Mouse (Mus musculus): ENCODE data around the gene Gcn1l1.
"Not testable (repeated sequence)": the region's sequence is repeated elsewhere in the genome, so short reads cannot be mapped to it uniquely, and the experiment has no call there.

The Gcn1l1 gene

DNA sequence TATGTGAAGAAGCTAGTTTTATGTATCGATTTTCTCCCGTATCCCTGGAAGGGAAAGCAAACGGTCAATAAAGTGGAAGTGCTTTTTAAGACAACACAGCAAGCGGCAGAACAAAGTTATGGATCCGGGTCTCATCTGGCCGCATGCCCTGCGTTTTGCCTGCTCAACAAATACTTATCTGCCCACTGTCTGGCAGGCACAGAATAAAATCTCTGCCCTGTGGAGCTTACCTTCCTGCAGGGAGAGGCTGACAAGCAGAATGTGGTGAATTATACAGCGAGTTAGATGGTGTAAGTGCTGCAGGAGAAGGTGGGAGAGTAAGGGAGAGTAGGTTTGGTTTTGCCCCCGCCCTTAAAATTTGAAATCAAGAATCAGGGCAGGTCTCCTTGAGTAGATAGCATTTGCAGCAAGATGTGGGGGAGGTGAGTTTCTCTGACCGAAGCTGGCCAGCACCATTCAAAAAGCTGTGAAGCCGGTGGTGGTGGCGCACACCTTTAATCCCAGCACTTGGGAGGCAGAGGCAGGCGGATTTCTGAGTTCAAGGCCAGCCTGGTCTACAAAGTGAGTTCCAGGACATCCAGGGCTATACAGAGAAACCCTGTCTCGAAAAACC lies 6.8 kb upstream of the Gcn1l1 start:
- no peak for DNase-seq (ENCODE audit: low read depth in 2 of 2, low spot score in 2 of 2)

- DNase-seq (ENCODE audit: low read depth in 2 of 2, low spot score in 2 of 2), result peak; percentile 99 to 100
Observed at GRCm38 (mm10) chr5:115559237-115560101, 5.6 kb upstream of the Gcn1l1 start, which contains the start of gene Rplp0. TSS of gene Rplp0 (plus strand) at chr5:115559467.

- no peak for DNase-seq (ENCODE audit: low read depth in 2 of 2, low spot score in 2 of 2)
Observed at GRCm38 (mm10) chr5:115560336-115560905, 4.6 kb upstream of the Gcn1l1 start.

DNA sequence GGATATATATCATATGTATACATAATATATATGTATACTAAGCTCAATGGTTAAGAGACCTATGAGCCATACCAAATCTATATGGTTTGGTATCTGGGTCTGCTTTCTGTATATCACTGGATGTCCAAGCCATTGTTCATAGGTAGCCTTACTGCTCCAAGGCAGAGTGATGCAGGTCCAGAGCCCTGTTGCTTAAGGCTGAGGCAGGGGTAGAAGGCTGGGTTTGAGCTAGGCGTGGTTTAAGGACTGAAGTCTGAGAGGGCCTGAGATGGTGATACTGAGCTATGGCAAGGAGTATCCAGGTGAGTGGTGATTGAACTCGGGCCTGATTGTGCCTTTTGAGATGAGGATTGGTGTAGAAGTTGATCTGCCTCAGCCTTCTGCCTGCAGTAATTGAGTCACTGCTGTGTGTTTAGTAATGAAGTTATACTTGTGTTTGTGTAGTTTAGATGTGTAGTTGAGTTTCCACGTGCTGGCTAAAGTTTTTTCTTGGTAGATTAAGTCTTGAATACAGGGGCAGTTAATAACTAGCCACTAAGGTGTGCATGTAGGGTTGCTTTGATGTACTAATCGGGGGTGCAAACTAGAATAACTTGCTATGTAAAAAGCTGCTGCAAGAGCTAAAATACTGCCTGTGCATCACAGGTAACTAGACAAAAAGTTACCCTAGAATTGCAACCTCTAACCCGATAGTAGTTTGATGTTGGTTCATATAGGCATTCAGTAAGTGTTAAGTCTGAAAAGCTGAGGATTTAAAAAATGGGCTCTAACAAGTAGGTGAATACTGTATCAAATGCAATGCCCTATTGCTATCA lies 1.1 kb upstream of the Gcn1l1 start:
- no peak for DNase-seq (ENCODE audit: low read depth in 2 of 2, low spot score in 2 of 2)

- DNase-seq (ENCODE audit: low read depth in 2 of 2, low spot score in 2 of 2), result peak in 1 of 2 experiments; percentile 15
Observed at GRCm38 (mm10) chr5:115565403-115565802, 349 bp downstream of the Gcn1l1 start.

- no peak for DNase-seq (ENCODE audit: low read depth in 2 of 2, low spot score in 2 of 2)
Observed at GRCm38 (mm10) chr5:115568681-115569080, 3.6 kb downstream of the Gcn1l1 start.

GRCm38 (mm10) chr5:115569308-115569707 lies 4.3 kb downstream of the Gcn1l1 start:
- no peak for DNase-seq (ENCODE audit: low read depth in 2 of 2, low spot score in 2 of 2)

DNA sequence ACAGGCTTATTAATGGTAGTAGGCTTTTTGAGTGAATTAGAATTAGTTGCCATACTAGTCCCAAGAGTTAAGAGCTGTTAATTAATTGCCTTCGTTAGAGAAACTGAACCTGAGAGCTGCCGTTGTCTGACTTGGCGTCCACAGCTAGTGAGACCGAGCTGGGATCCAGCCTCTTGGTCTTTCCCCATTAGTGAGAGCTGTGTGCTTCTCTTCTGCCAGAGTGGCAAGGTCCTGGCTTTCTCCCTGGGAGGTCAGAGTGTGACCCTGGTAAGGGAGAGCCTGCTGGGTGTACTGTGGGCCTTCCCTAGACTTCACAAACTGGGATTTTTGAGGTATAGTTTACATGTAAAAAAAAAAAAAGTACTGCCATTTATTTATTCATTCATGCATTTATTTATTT lies 4.7 kb downstream of the Gcn1l1 start:
- DNase-seq (ENCODE audit: low read depth in 2 of 2, low spot score in 2 of 2), result no peak

DNA sequence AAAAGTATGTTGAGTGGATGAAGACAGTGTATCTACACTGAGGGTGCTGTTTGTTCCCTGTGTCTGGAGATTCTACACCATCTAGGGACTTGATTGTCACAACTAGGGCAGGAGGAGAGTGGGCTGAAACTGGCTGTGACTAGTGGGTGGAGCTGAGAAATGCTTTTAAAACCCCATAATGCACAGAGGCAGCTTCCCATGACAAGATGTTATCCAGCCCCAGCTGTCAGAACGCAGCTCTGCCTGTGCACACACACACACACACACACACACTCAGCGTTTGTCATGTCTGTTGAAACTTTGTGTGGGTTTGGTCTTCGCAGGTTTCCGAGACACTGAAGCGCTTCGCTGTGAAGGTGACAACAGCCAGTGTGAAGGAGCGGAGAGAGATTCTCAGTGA lies 6.0 kb downstream of the Gcn1l1 start:
- DNase-seq (ENCODE audit: low read depth in 2 of 2, low spot score in 2 of 2), result no peak

- DNase-seq (ENCODE audit: low read depth in 2 of 2, low spot score in 2 of 2), result no peak
Observed at GRCm38 (mm10) chr5:115572679-115573535, 7.9 kb downstream of the Gcn1l1 start.

DNA sequence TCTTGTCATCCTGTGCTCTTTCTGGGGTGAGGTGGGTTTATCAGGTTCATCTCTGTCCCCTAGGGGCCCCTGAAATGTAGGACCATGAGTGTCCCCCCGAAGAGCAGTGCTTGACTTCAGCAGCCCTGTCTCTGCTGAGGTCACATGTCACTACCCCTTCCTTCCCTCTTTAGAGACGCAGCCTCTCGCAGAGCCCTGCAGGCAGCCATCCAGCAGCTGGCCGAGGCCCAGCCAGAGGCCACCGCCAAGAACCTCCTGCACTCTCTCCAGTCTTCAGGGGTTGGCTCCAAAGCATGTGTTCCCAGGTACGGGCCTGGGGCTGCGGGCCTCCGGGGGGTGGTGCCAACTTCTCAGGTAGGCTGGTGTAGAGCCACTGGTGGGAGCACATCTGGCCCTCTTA lies 9.9 kb downstream of the Gcn1l1 start:
- no peak for DNase-seq (ENCODE audit: low read depth in 2 of 2, low spot score in 2 of 2)

DNA sequence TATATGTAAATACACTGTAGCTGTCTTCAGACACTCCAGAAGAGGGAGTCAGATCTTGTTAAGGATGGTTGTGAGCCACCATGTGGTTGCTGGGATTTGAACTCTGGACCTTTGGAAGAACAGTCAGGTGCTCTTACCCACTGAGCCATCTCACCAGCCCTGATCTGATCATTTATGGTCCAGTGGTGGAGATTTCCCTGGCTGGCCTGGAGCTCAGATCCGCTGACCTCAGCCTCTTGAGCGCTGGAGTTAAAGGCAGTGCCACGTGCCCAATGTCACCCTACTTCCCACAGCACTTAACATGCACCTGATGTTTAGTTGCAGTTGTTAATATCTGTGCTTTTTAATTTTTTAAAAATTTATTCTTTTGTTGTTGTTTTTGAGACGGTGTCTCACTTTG lies 12.6 kb downstream of the Gcn1l1 start:
- DNase-seq (ENCODE audit: low read depth in 2 of 2, low spot score in 2 of 2), result not testable (repeated sequence)

DNA sequence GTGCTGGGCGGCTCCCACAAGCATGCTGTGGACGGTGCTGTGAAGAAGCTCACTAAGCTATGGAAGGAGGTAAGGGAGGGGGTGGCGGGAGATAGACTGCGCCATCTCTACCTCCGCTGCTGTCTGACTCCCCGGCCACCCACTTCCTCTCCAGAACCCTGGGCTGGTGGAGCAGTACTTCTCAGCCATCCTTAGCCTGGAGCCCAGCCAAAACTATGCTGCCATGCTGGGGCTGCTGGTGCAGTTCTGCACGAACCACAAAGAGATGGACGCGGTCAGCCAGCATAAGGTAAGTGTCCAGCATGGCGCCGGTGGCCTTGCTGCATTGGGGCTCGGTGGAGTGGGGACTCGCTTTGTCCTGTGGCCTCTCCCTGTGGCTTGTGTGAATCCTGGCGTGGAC lies 13.9 kb downstream of the Gcn1l1 start:
- DNase-seq (ENCODE audit: low read depth in 2 of 2, low spot score in 2 of 2), result no peak

GRCm38 (mm10) chr5:115579363-115579762 lies 14.3 kb downstream of the Gcn1l1 start:
- no peak for DNase-seq (ENCODE audit: low read depth in 2 of 2, low spot score in 2 of 2)

GRCm38 (mm10) chr5:115580229-115581001 lies 15.4 kb downstream of the Gcn1l1 start:
- no peak for DNase-seq (ENCODE audit: low read depth in 2 of 2, low spot score in 2 of 2)

DNA sequence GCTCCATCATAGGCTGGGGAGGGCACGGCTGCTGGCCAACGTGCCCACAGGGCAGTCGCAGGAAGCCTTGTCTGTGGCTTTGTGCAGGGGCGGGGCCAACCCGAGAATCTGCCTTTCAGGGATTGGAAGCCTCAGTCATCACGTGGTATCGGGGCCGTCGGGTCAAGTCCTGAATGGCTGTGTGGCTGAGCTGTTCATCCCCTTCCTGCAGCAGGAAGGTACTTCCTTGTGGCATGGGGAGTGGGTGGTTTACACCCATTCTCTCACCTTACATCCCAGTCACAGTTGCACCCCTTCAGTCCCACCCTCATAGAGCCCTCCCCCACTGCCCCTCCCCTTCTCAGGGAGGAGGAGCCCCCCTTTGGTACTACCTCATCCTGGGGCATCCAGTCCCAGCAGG lies 16.6 kb downstream of the Gcn1l1 start:
- DNase-seq (ENCODE audit: low read depth in 2 of 2, low spot score in 2 of 2), result no peak

GRCm38 (mm10) chr5:115585616-115586015 lies 20.6 kb downstream of the Gcn1l1 start:
- no peak for DNase-seq (ENCODE audit: low read depth in 2 of 2, low spot score in 2 of 2)

GRCm38 (mm10) chr5:115586166-115586565 lies 21.1 kb downstream of the Gcn1l1 start:
- no peak for DNase-seq (ENCODE audit: low read depth in 2 of 2, low spot score in 2 of 2)

- DNase-seq (ENCODE audit: low read depth in 2 of 2, low spot score in 2 of 2), result no peak
Observed at GRCm38 (mm10) chr5:115586780-115587179, 21.7 kb downstream of the Gcn1l1 start.

GRCm38 (mm10) chr5:115591028-115591427 lies 26.0 kb downstream of the Gcn1l1 start:
- no peak for DNase-seq (ENCODE audit: low read depth in 2 of 2, low spot score in 2 of 2)
